Mouse (Mus musculus): ENCODE data around the gene Gm17622.

Gene Gm17622

GRCm38 (mm10) chr13:96510635-96511034 lies 20.1 kb downstream of the Gm17622 start:
- no peak for DNase-seq (ENCODE audit: low spot score in 2 of 2)

GRCm38 (mm10) chr13:96511262-96511661 lies 20.7 kb downstream of the Gm17622 start:
- DNase-seq (ENCODE audit: low spot score in 2 of 2) = no peak

GRCm38 (mm10) chr13:96511893-96512292 lies 21.4 kb downstream of the Gm17622 start:
- DNase-seq (ENCODE audit: low spot score in 2 of 2) = no peak

DNA sequence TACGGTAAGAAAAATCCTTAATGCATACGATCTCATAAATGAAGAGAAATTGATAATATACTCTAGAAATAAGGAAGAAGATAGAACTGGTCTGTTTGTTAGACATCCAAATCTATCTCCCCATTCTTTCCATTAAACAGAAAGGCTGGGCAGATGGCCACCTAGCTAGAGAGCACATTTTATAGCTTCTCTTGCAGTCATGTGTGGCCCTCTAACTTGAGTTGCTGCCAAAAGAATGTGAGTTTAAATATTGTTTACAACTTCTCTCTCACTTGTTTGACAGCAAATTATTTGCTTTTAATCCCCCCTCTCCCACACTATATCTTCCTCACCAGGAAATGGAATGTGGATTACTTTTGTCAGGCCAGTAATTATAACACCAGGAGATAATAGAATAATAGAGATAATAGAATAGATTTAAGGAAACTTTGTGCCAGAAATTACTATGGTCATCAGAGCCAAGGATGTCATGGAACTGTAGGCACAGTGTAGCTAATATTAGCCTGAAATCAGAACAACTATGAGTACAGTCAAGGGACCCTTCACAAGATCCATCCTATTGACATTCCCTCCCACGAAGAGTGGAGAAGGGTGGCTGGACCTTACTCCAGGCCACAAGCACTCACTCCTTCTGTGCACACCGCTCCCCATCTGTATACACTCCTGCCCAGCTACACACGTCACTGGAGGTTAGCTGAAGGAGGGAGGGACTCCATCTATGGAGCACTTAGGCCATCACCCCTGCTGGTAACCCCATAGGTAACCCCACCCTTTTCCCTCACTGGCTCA lies 23.8 kb downstream of the Gm17622 start:
- no peak for DNase-seq (ENCODE audit: low spot score in 2 of 2)

GRCm38 (mm10) chr13:96516249-96516648 lies 25.7 kb downstream of the Gm17622 start:
- no peak for DNase-seq (ENCODE audit: low spot score in 2 of 2)

GRCm38 (mm10) chr13:96517335-96517734 lies 26.8 kb downstream of the Gm17622 start:
- DNase-seq (ENCODE audit: low spot score in 2 of 2) = no peak

DNA sequence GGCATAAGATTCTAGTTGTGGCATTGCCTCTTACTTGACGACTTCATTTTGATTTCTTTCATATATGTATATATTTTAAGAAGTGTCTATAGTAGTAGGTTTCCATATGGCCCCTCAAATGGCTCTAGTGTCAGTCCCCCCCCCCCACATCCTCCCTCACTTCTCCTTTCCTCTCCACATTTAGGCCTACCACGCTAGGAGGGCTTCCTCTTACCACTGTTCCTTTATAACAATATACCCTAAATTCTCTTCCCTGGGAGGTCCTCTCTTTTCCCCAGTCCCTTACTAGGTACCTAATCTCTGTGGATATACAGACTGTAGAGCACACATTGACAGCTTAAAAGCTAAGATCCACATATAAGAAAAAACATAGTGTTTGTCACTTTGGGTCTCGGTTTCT lies 30.8 kb downstream of the Gm17622 start:
- no peak for DNase-seq (ENCODE audit: low spot score in 2 of 2)

DNA sequence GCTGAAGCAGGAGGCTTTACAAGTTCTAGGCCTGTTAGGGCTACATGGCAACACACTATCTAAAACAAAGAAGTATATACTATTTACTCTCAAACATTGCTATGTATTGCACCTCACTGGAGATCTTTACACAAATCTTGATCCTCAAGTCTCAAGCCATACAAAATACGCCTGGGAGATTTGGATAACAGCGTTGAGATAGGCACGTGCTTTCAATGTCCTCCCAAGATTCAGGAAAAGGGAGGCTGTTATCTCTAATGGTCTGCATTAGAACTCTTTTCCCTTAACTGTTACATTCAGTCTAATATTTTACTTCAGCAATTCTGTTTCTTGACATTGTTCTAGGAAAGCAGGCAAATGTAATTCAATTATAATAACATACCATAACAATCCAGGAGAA lies 36.5 kb downstream of the Gm17622 start:
- DNase-seq (ENCODE audit: low spot score in 2 of 2) = no peak

GRCm38 (mm10) chr13:96527856-96528255 lies 37.3 kb downstream of the Gm17622 start:
- no peak for DNase-seq (ENCODE audit: low spot score in 2 of 2)

DNA sequence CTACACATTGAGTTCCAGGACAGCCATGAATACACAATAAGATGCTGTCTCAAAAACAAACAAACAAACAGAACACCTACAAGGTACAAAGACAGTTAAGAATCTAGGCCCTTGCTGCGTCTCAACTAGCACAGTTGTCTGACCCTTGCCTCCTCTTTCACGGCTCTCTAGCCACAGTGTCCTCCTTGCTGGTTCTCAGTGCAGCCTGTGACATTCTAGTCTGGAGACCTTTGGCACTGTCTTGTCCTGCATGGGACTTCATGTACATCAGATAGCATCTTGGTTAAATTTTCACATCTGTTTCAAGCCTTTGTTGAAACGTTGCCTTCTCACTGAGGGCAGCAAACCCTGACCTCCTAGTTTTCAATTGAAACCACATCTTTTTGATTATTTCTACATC lies 38.2 kb downstream of the Gm17622 start:
- DNase-seq (ENCODE audit: low spot score in 2 of 2) = no peak

- no peak for DNase-seq (ENCODE audit: low spot score in 2 of 2)
Observed at GRCm38 (mm10) chr13:96529542-96529941, 39.0 kb downstream of the Gm17622 start.

DNA sequence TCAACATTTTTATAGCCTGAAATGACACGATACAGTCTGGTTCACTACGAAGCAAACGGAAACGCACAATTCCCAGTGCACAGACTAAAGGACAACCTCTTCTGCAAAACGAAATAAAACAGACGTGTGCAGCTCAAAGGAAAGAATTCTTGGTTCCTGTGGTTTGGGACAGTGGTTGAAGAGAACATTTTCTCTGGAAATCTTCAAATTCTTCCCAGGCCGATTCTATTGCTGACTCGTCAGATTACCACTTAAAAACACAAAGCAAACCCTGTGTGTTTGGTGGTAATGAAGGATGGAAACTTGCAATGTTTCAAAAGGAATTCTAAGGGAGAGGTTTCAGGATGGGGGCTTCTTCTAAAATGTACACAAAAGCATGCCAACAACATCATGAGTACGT lies 39.5 kb downstream of the Gm17622 start:
- DNase-seq (ENCODE audit: low spot score in 2 of 2) = no peak

DNA sequence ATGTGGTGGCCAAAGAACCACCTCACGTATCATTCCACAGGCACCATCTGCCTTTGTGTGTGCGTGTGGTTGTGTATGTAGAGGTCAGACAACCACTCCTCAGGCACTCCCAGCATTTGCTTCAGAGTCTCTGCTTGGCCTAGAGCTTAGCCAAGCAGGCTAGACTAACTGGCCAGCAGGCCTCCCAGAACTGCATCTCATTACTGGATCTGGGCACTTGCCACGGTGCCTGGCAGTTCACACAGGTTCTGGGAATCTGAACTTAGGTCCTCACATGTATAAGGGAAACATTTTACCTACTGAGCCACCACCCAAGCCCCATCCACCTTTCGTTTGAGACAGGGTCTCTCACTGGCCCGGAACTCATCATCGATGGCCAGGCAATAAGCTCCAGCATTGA lies 41.6 kb downstream of the Gm17622 start:
- DNase-seq (ENCODE audit: low spot score in 2 of 2) = no peak

GRCm38 (mm10) chr13:96533742-96534141 lies 43.2 kb downstream of the Gm17622 start:
- DNase-seq (ENCODE audit: low spot score in 2 of 2) = no peak

GRCm38 (mm10) chr13:96536821-96537572 lies 46.5 kb downstream of the Gm17622 start:
- DNase-seq (ENCODE audit: low spot score in 2 of 2) = no peak

DNA sequence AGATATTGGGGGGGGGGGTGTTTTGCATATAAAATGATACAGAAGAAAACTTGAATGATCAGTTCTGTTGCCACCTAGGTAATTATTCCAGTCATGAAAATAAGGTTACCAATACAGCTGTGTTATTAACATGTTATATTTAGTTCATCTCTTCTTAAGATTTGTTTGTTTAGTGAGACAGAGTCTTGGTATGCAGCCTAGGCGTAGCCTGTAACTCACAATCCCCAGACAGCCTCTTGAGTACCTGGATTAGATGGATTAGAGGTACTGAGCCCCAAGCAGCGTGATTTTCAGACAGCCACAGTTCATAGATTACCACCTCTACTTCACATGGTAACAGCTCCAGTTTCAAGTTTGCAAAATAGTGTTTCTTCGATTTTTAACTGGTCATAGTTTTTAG lies 47.6 kb downstream of the Gm17622 start:
- no peak for DNase-seq (ENCODE audit: low spot score in 2 of 2)

Measured in frontal cortex, postnatal 14 days (tissue).